Mouse (Mus musculus): ENCODE results near the gene Slc15a1. TPM values are rescaled to one million over a fixed set of nuclear protein-coding genes. Genes with fewer than 3 reads are reported as not detected.
"Not testable (repeated sequence)": the region's sequence is repeated elsewhere in the genome, so short reads cannot be mapped to it uniquely, and the experiment has no call there.

The Slc15a1 gene
- total and polyA plus RNA-seq, 2 experiments from 2014 or later, result 0.04 TPM; not detected in 1

DNA sequence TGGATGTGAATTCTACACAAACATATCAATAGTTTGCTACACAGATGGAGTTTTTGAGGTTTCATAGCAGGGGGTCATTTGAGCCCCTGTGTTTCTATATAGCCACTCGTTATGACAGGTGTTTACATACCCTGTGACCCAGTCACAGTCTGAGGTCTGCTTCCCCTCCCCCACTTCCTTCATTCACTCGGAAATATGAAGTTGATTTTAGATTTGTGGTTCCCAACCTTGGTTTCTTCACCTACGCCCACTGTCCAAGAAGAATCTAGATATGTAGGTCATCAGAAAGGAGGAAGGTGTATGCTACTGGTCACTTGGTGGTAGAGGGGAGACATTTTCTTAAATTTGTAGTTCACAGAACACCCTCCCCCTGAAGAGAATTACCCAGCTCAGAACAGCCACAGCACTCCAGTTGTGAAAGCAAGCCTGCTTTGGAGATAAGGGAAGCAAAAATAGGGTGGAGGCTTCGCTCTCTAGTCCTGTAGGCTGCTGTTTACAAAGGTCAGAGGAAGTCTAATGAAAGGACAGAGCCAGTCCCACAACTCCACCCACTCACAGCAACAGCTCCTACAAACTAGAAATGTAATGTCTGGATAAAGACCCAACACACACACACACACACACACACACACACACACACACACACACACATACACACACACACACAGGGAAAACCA lies 82.2 kb downstream of the Slc15a1 start:
- Histone ChIP-seq H3K9ac (replicated peaks; ENCODE audit: low read depth, low read length) (no peak overlapping the region), H3K27me3 (ENCODE audit: control insufficient read depth, insufficient read depth, low read length) (no peaks in the 10 kb centered on the region), H3K36me3 (replicated peaks; ENCODE audit: control insufficient read depth, insufficient read depth, low read length) (no peaks in the 10 kb centered on the region), H3K4me3 (ENCODE audit: low read depth, low read length) (no peak overlapping the region), H3K9me3 (replicated peaks; ENCODE audit: control insufficient read depth, low read length) (no peaks in the 10 kb centered on the region), H3K27ac (ENCODE audit: low read depth) (peak overlapping the region; percentile 90), H3K4me2 (ENCODE audit: low read depth, low read length) (peak overlapping the region; percentile 32), H3K4me1 (ENCODE audit: control insufficient read depth, insufficient read depth) (peaks cover 24% of the 10 kb centered on the region)
- TF ChIP-seq EP300 (IDR thresholded peaks at IDR 0.05; ENCODE audit: low read depth) (peak; percentile 66; the same call in 1 of the 2 replicates), CTCF (IDR thresholded peaks at IDR 0.05; ENCODE audit: low read depth) (no peak)
- 16% methylated on average over 4 of the region's 4 CpGs for WGBS
- DNase-seq (ENCODE audit: low spot score), result peak; percentile 86
- ATAC-seq (ENCODE audit: insufficient read depth, low read depth), result peak; percentile 94

GRCm38 (mm10) chr14:121422000-121422399 lies 83.1 kb downstream of the Slc15a1 start:
- Histone ChIP-seq H3K4me2 (ENCODE audit: low read depth, low read length) (no peak overlapping the region), H3K27me3 (ENCODE audit: control insufficient read depth, insufficient read depth, low read length) (no peaks in the 10 kb centered on the region), H3K36me3 (replicated peaks; ENCODE audit: control insufficient read depth, insufficient read depth, low read length) (no peaks in the 10 kb centered on the region), H3K9me3 (replicated peaks; ENCODE audit: control insufficient read depth, low read length) (no peaks in the 10 kb centered on the region), H3K27ac (ENCODE audit: low read depth) (peak overlapping the region; percentile 90), H3K4me1 (ENCODE audit: control insufficient read depth, insufficient read depth) (peaks cover 24% of the 10 kb centered on the region), H3K4me3 (ENCODE audit: low read depth, low read length) (no peak overlapping the region), H3K9ac (replicated peaks; ENCODE audit: low read depth, low read length) (no peak overlapping the region)
- WGBS, result 84% methylated on average over 4 of the region's 4 CpGs
- ATAC-seq (ENCODE audit: insufficient read depth, low read depth) (no peak), DNase-seq (ENCODE audit: low spot score) (no peak)
- no peak for TF ChIP-seq EP300 (IDR thresholded peaks at IDR 0.05; ENCODE audit: low read depth)
- no peak for TF ChIP-seq CTCF (IDR thresholded peaks at IDR 0.05; ENCODE audit: low read depth)

- H3K4me2 ChIP-seq (ENCODE audit: low read depth, low read length), result no peak overlapping the region
- H3K9ac ChIP-seq (replicated peaks; ENCODE audit: low read depth, low read length), result no peak overlapping the region
- H3K36me3 ChIP-seq (replicated peaks; ENCODE audit: control insufficient read depth, insufficient read depth, low read length), result no peaks in the 10 kb centered on the region
- DNase-seq (ENCODE audit: low spot score), result no peak
- no peak overlapping the region for H3K27ac ChIP-seq (ENCODE audit: low read depth)
- H3K27me3 ChIP-seq (ENCODE audit: control insufficient read depth, insufficient read depth, low read length), result no peaks in the 10 kb centered on the region
- H3K9me3 ChIP-seq (replicated peaks; ENCODE audit: control insufficient read depth, low read length), result no peaks in the 10 kb centered on the region
- no peak for ATAC-seq (ENCODE audit: insufficient read depth, low read depth)
- H3K4me3 ChIP-seq (ENCODE audit: low read depth, low read length), result no peak overlapping the region
- peaks cover 11% of the 10 kb centered on the region for H3K4me1 ChIP-seq (ENCODE audit: control insufficient read depth, insufficient read depth)
- 82% methylated on average over 5 of the region's 5 CpGs for WGBS
- TF ChIP-seq EP300 (IDR thresholded peaks at IDR 0.05; ENCODE audit: low read depth) (no peak), CTCF (IDR thresholded peaks at IDR 0.05; ENCODE audit: low read depth) (no peak)
Observed at GRCm38 (mm10) chr14:121417594-121417993, 87.5 kb downstream of the Slc15a1 start.

DNA sequence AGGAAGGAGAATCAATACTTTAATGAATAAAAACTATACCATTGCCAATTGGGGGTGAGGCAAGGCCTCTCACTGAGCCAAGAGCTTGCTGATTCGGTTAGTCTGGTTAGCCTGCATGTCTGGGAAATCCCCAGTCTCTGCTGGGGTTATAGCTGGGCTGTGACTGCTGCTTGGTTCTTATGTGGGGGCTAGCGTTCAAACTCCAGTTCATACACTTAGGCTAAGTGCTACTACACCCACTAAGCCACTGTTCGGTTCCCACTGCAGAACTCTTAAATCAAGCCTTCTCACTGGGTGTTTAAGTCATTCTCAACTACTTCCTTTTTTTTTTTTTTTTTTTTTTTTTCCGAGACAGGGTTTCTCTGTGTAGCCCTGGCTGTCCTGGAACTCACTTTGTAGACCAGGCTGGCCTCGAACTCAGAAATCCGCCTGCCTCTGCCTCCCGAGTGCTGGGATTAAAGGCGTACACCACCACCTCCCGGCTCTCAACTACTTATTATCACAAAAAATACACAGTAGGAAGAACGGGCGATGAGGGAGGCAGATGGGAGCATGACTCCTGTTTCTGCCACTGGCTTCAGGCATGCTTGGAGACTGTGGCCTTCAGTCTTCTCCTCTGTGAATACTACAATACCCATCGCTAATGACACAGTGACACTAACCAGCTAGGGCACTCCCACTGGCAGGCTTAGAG lies 88.3 kb downstream of the Slc15a1 start:
- no peak for ATAC-seq (ENCODE audit: insufficient read depth, low read depth)
- TF ChIP-seq EP300 (IDR thresholded peaks at IDR 0.05; ENCODE audit: low read depth) (no peak), CTCF (IDR thresholded peaks at IDR 0.05; ENCODE audit: low read depth) (no peak)
- Histone ChIP-seq H3K4me1 (ENCODE audit: control insufficient read depth, insufficient read depth) (peaks cover 3% of the 10 kb centered on the region; the same call in 1 of the 2 replicates), H3K27ac (ENCODE audit: low read depth) (no peak overlapping the region), H3K27me3 (ENCODE audit: control insufficient read depth, insufficient read depth, low read length) (no peaks in the 10 kb centered on the region), H3K4me3 (ENCODE audit: low read depth, low read length) (no peak overlapping the region), H3K9me3 (replicated peaks; ENCODE audit: control insufficient read depth, low read length) (no peaks in the 10 kb centered on the region), H3K4me2 (ENCODE audit: low read depth, low read length) (no peak overlapping the region), H3K9ac (replicated peaks; ENCODE audit: low read depth, low read length) (no peak overlapping the region), H3K36me3 (replicated peaks; ENCODE audit: control insufficient read depth, insufficient read depth, low read length) (no peaks in the 10 kb centered on the region)
- no peak for DNase-seq (ENCODE audit: low spot score)
- 88% methylated on average over 11 of the region's 12 CpGs for WGBS

DNA sequence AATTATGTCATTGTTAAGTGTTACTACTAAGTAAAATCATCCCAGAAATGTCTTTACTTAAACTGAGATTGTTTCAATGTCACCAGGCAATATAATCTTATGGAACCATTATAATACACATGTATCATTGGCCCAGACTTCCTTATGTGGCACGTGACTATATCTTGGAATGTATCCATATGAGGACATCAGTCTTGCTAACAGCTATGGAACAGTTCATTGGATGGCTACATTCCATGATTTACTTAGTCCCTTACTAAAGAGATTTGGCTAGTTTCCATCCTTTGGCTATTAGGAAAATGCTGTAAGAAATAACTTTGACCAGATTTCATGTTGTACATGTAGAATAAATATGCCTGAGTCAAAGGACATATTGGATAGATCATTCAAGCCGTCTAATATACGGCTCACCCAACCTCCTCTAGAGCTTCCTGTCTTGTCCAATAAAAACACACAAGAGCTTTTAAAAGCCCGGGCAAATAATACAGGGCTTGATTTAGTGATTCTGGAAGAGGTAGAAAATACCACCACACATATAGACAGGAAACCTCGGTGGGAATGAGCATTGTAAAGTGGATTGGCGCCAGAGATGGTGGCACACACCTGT lies 90.3 kb downstream of the Slc15a1 start:
- 67% methylated on average over 6 of the region's 6 CpGs for WGBS
- no peak for DNase-seq (ENCODE audit: low spot score)
- Histone ChIP-seq H3K27me3 (ENCODE audit: control insufficient read depth, insufficient read depth, low read length) (no peaks in the 10 kb centered on the region), H3K9ac (replicated peaks; ENCODE audit: low read depth, low read length) (no peak overlapping the region), H3K4me2 (ENCODE audit: low read depth, low read length) (no peak overlapping the region), H3K36me3 (replicated peaks; ENCODE audit: control insufficient read depth, insufficient read depth, low read length) (no peaks in the 10 kb centered on the region), H3K4me3 (ENCODE audit: low read depth, low read length) (no peak overlapping the region), H3K27ac (ENCODE audit: low read depth) (no peak overlapping the region), H3K9me3 (replicated peaks; ENCODE audit: control insufficient read depth, low read length) (no peaks in the 10 kb centered on the region), H3K4me1 (ENCODE audit: control insufficient read depth, insufficient read depth) (no peaks in the 10 kb centered on the region)
- ATAC-seq (ENCODE audit: insufficient read depth, low read depth), result no peak
- TF ChIP-seq CTCF (IDR thresholded peaks at IDR 0.05; ENCODE audit: low read depth) (no peak), EP300 (IDR thresholded peaks at IDR 0.05; ENCODE audit: low read depth) (no peak)

DNA sequence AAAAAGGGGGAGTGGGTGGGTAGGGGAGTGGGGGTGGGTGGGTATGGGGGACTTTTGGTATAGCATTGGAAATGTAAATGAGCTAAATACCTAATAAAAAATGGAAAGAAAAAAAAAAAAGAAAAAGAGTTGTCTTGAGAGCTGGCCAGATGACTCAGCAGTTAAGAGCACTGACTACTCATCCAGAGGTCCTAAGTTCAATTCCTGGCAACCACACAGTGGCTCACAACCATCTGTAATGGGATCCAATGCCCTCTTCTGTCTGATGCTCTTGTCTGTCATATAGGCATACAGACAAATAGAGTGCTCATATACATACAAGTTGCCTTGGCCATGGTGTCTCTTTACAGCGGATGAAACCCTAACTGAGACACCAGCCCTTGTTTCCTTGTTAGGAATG lies 91.3 kb downstream of the Slc15a1 start:
- not testable (repeated sequence) for H3K9ac ChIP-seq (replicated peaks; ENCODE audit: low read depth, low read length); DNase-seq (ENCODE audit: low spot score); ATAC-seq (ENCODE audit: insufficient read depth, low read depth); H3K27ac ChIP-seq (ENCODE audit: low read depth); H3K9me3 ChIP-seq (replicated peaks; ENCODE audit: control insufficient read depth, low read length); H3K27me3 ChIP-seq (ENCODE audit: control insufficient read depth, insufficient read depth, low read length); H3K4me3 ChIP-seq (ENCODE audit: low read depth, low read length); H3K4me2 ChIP-seq (ENCODE audit: low read depth, low read length); H3K4me1 ChIP-seq (ENCODE audit: control insufficient read depth, insufficient read depth); H3K36me3 ChIP-seq (replicated peaks; ENCODE audit: control insufficient read depth, insufficient read depth, low read length)
- 86% methylated on average over 1 of the region's 1 CpGs for WGBS

All from heart, postnatal 0 days (tissue).